Mouse (Mus musculus) v-Abl transformed pro-B cells (cell line): ENCODE measurements around the gene Cbfb.

Source experiments
- in situ Hi-C, 2 experiments: fragments of 400-800 bp; cut with MboI; formaldehyde crosslinking; loops; one replicate each; pipeline ENCODE4 v1.15.1; 2025; ENCODE audit not compliant: unreplicated experiment in 2 of 2

The Cbfb gene

GRCm38 (mm10) chr8:105265128-105265527 is 94.7 kb downstream of the Cbfb start:
- in situ Hi-C loops, result loop anchor here in 1 of 2 experiments (10.0 kb wide), 1 partner anchor 100 kb away; no protein-coding TSS in a partner anchor

- in situ Hi-C loops, result loop anchor here in 1 of 2 experiments (10.0 kb wide), 1 partner anchor 102 kb away; no protein-coding TSS in a partner anchor
Observed at GRCm38 (mm10) chr8:105266775-105267174, 96.3 kb downstream of the Cbfb start.
